Mouse (Mus musculus) neural tube, embryonic 14.5 days (tissue): ENCODE results near the gene Olfr777. TPM values are rescaled to one million over a fixed set of nuclear protein-coding genes. Genes with fewer than 3 reads are reported as not detected.

Source experiments
- polyA plus RNA-seq: library from polyadenylated mRNA; unstranded; fragments of >200 nt; fragmentation: Nextera tagmentation; extraction: Ambion mirVana; gene quantifications from 2 replicates; pipeline ENCODE4 v1.2.1, GENCODE M21; 2014

Gene Olfr777
- polyA plus RNA-seq, 1 experiment from 2014 or later, result not detected

Other genes with a start within 250 kb of the Olfr777 start
- gene Olfr764-ps1, start 231.6 kb downstream of the Olfr777 start, polyA plus RNA-seq, result not detected in 2 replicates
- gene Olfr765, start 221.5 kb downstream of the Olfr777 start, polyA plus RNA-seq, result not detected in 2 replicates
- gene Olfr766-ps1, start 202.5 kb downstream of the Olfr777 start, polyA plus RNA-seq, result not detected in 2 replicates
- not detected in 2 replicates for gene Olfr767, start 188.6 kb downstream of the Olfr777 start, polyA plus RNA-seq
- gene Olfr768, start 172.1 kb downstream of the Olfr777 start, polyA plus RNA-seq, result not detected in 2 replicates
- gene Olfr769, start 153.6 kb downstream of the Olfr777 start, polyA plus RNA-seq, result not detected in 2 replicates
- not detected in 2 replicates for gene Olfr770, start 132.5 kb downstream of the Olfr777 start, polyA plus RNA-seq
- gene Olfr771, start 106.7 kb downstream of the Olfr777 start, polyA plus RNA-seq, result not detected in 2 replicates
- not detected in 2 replicates for gene Olfr772, start 93.6 kb downstream of the Olfr777 start, polyA plus RNA-seq
- gene Olfr773, start 84.1 kb downstream of the Olfr777 start, polyA plus RNA-seq, result not detected in 2 replicates
- gene Olfr774, start 35.3 kb downstream of the Olfr777 start, polyA plus RNA-seq, result not detected in 2 replicates
- gene Olfr775, start 23.1 kb downstream of the Olfr777 start, polyA plus RNA-seq, result not detected in 2 replicates
- not detected in 2 replicates for gene Olfr776, start 12.4 kb downstream of the Olfr777 start, polyA plus RNA-seq
- gene Olfr780, start 46.6 kb upstream of the Olfr777 start, polyA plus RNA-seq, result not detected in 2 replicates
- not detected in 2 replicates for gene Olfr781, start 57.4 kb upstream of the Olfr777 start, polyA plus RNA-seq
- gene Olfr782, start 77.4 kb upstream of the Olfr777 start, polyA plus RNA-seq, result not detected in 2 replicates
- gene Olfr784, start 112.6 kb upstream of the Olfr777 start, polyA plus RNA-seq, result 0.11 and 0.22 TPM in 2 replicates
- not detected in 2 replicates for gene Olfr785, start 133.9 kb upstream of the Olfr777 start, polyA plus RNA-seq
- 0.15 TPM in 1 of 2 replicates, not detected in the other for gene Olfr786, start 155.8 kb upstream of the Olfr777 start, polyA plus RNA-seq
- 0.12 TPM in 1 of 2 replicates, not detected in the other for gene Olfr787, start 190.4 kb upstream of the Olfr777 start, polyA plus RNA-seq
- gene Olfr788, start 199.5 kb upstream of the Olfr777 start, polyA plus RNA-seq, result 0.07 TPM in 1 of 2 replicates, not detected in the other
- not detected in 2 replicates for gene Olfr789, start 213.3 kb upstream of the Olfr777 start, polyA plus RNA-seq
- gene Olfr790, start 227.0 kb upstream of the Olfr777 start, polyA plus RNA-seq, result not detected in 2 replicates